Mouse (Mus musculus) heart, embryonic 11.5 days (tissue): ENCODE measurements around the gene Rnft1. TPM values are rescaled to one million over a fixed set of nuclear protein-coding genes. Genes with fewer than 3 reads are reported as not detected.

Experiments
- ATAC-seq: fragments of 200-750 bp; cut with Nextera tagmentation; replicated peaks from 2 replicates; pipeline ENCODE4 v1.8.0; 2017; ENCODE audit warnings: moderate library complexity; ENCODE audit not compliant: insufficient number of reproducible peaks, low FRiP score, low TSS enrichment
- H3K27ac ChIP-seq: fragments of 300-500 bp; sonication (generic); 2 replicates; pipeline ENCODE4 v1.5.1; 2014; ENCODE audit warnings: mild to moderate bottlenecking, low read depth, low read length
- H3K27me3 ChIP-seq: fragments of 300-500 bp; sonication (generic); 2 replicates; pipeline ENCODE4 v1.6.1; 2014; ENCODE audit warnings: mild to moderate bottlenecking, low read length, mixed read lengths; ENCODE audit not compliant: control insufficient read depth, insufficient read depth
- H3K36me3 ChIP-seq: fragments of 300-500 bp; sonication (generic); 2 replicates; pipeline ENCODE4 v1.6.1; 2014; ENCODE audit warnings: mild to moderate bottlenecking, low read length, moderate library complexity, mixed read lengths; ENCODE audit not compliant: control insufficient read depth, insufficient read depth
- H3K4me1 ChIP-seq: fragments of 300-500 bp; sonication (generic); 2 replicates; pipeline ENCODE4 v1.6.1; 2014; ENCODE audit warnings: low read length; ENCODE audit not compliant: control insufficient read depth, insufficient read depth
- H3K4me2 ChIP-seq: fragments of 300-500 bp; sonication (generic); 2 replicates; pipeline ENCODE4 v1.6.1; 2014; ENCODE audit warnings: mild to moderate bottlenecking, moderate library complexity
- H3K4me3 ChIP-seq: fragments of 300-500 bp; sonication (generic); 2 replicates; pipeline ENCODE4 v1.5.1; 2014; ENCODE audit warnings: low read depth, low read length
- H3K9ac ChIP-seq: fragments of 300-500 bp; sonication (generic); 2 replicates; pipeline ENCODE4 v1.6.1; 2014; ENCODE audit warnings: mild to moderate bottlenecking, low read depth, low read length, moderate library complexity
- H3K9me3 ChIP-seq: fragments of 300-500 bp; sonication (generic); replicated peaks from 2 replicates; pipeline ENCODE4 v1.6.1; 2016; ENCODE audit warnings: low read length; ENCODE audit not compliant: control insufficient read depth
- WGBS: fragments of 180-500 bp; shearing (Covaris S2); extraction: QIAGEN DNeasy Blood & Tissue Kit; methylation state at CpG from one replicate; pipeline ENCODE4 v1.1.7; 2014; ENCODE audit not compliant: insufficient replicate concordance; 5-methylcytosine and 5-hydroxymethylcytosine counted together
- polyA plus RNA-seq: library from polyadenylated mRNA; unstranded; fragments of >200 nt; fragmentation: Nextera tagmentation; extraction: Ambion mirVana; gene quantifications from 2 replicates; pipeline ENCODE4 v1.2.1, GENCODE M21; 2014

Gene Rnft1
- polyA plus RNA-seq, 1 experiment from 2014 or later, result 41.5 TPM

DNA sequence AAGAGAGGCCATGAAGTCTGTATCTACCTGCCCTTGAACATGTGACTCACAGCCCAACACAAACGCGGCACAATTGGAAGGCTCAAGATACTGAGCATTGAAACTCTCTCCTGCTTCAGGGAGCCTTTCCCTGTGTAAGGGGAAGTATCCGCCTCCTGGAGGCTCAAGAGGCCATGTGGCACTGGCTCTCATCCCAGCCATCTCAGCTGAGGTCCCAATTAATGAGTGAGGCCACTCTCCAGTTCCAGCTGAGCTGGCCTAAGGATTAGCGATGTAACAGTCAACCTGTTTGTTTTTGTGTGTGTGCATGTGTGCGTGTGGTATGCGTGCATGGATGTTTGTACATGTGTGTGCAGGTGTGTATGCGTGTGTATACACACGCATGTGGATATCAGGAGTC, 16.1 kb upstream of the Rnft1 start:
- Histone ChIP-seq H3K27ac (no peak overlapping the region), H3K4me1 (peaks cover 3% of the 10 kb centered on the region; the same call in 1 of the 2 replicates), H3K27me3 (no peaks in the 10 kb centered on the region), H3K9me3 (no peaks in the 10 kb centered on the region), H3K4me2 (no peak overlapping the region), H3K36me3 (no peaks in the 10 kb centered on the region), H3K4me3 (no peak overlapping the region), H3K9ac (no peak overlapping the region)
- no peak for ATAC-seq
- WGBS, result 76% methylated on average over 8 of the region's 8 CpGs

DNA sequence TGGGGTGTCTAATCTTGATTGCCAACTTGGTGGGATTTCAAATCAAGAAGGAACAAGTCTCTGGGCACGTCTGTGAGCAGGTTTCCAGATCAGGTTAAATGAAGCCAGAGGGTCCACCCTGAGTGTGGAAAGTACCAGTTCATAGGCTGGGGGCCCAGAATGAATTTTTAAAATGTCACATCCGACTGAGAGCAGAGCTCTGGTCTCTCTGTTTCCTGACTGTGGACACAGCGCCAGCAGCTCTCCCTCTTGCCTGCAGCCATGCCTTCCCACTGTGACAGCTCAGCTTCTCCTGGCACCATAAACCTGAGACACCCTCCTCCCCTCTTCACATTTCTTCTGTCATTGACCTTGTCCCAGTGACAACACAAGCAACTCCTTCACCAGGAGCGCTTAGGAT, 15.5 kb upstream of the Rnft1 start:
- H3K9ac ChIP-seq, result no peak overlapping the region

DNA sequence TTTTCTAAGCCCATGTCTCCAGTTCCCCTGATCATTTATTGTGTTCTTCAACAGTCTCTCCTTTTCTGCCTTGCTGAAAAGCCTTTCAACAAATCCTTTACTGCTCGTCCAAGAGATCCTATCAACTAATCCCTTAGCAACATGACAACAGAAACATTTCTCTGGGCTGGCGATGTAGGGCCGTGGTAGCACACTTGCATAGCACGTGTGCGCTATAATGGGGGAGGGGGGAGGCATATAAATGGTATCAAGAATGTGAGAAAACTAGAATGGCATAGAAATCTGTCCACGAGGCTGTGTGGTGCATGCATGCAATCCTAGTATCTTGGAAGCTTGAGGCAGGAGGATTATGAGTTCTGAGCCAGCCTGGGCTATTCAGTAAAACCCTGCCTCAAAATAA, 12.7 kb upstream of the Rnft1 start:
- no peaks in the 10 kb centered on the region for H3K36me3 ChIP-seq
- H3K27ac ChIP-seq, result no peak overlapping the region
- H3K4me1 ChIP-seq, result peaks cover 3% of the 10 kb centered on the region; the same call in 1 of the 2 replicates
- H3K27me3 ChIP-seq, result no peaks in the 10 kb centered on the region
- H3K4me2 ChIP-seq, result no peak overlapping the region
- ATAC-seq, result no peak
- H3K9ac ChIP-seq, result no peak overlapping the region
- WGBS, result 52% methylated on average over 6 of the region's 6 CpGs
- H3K4me3 ChIP-seq, result no peak overlapping the region
- H3K9me3 ChIP-seq, result no peaks in the 10 kb centered on the region

More for the DNA sequence above, 15.5 kb upstream of the Rnft1 start:
- no peak overlapping the region for H3K27ac ChIP-seq
- H3K9me3 ChIP-seq, result no peaks in the 10 kb centered on the region
- H3K27me3 ChIP-seq, result no peaks in the 10 kb centered on the region
- no peak overlapping the region for H3K4me3 ChIP-seq
- ATAC-seq, result no peak
- peaks cover 3% of the 10 kb centered on the region; the same call in 1 of the 2 replicates for H3K4me1 ChIP-seq
- no peaks in the 10 kb centered on the region for H3K36me3 ChIP-seq
- H3K4me2 ChIP-seq, result no peak overlapping the region
- WGBS, result 54% methylated on average over 4 of the region's 4 CpGs

DNA sequence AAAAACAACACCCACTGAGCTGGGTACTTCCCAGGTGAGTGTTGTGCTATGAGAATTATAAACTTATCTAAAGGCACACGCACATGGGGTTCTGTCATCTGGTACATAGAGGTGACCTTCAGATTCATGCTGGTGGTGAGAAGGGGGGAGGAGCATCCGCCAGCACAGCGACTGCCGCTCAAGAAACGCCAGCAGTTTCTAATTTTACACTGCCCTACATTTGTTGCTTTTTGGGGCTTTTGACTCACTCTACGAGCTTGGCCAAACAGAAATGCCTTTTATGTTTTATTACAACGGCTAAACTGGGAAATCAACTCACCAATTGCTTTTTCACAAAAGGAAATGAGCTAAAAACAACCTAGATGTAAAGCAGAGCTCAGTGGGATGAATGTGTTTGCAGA, 11.7 kb upstream of the Rnft1 start:
- peak overlapping the region; percentile 14; the same call in 1 of the 2 replicates for H3K4me3 ChIP-seq
- H3K9me3 ChIP-seq, result no peaks in the 10 kb centered on the region
- peak; percentile 31; the same call in 1 of the 2 replicates for ATAC-seq
- H3K27me3 ChIP-seq, result no peaks in the 10 kb centered on the region
- peak overlapping the region; percentile 51 for H3K27ac ChIP-seq
- peaks cover 3% of the 10 kb centered on the region; the same call in 1 of the 2 replicates for H3K4me1 ChIP-seq
- WGBS, result 19% methylated on average over 7 of the region's 7 CpGs
- H3K9ac ChIP-seq, result peak overlapping the region; percentile 57; the same call in 1 of the 2 replicates
- H3K4me2 ChIP-seq, result peak overlapping the region; percentile 50
- no peaks in the 10 kb centered on the region for H3K36me3 ChIP-seq

DNA sequence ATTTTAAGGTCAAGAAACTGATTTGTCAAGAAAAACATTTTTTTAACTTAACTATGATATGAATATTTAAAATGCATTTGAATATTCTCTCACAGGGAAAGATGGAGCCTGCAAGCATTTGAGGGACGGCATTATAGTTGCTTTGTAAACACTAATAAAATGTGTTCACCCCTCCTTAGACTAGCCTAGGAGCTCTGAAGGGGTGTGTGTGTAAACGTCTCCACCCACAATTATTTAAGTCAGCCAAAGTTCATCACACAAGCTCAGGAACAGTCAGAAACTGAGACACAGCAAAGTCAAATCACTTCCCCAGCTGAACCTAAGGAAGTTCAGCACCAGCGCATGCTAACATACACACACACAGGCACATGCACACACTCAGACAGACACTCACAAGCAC, 10.9 kb upstream of the Rnft1 start:
- Histone ChIP-seq H3K9ac (no peak overlapping the region), H3K4me2 (no peak overlapping the region)
- WGBS, result 68% methylated on average over 3 of the region's 3 CpGs

DNA sequence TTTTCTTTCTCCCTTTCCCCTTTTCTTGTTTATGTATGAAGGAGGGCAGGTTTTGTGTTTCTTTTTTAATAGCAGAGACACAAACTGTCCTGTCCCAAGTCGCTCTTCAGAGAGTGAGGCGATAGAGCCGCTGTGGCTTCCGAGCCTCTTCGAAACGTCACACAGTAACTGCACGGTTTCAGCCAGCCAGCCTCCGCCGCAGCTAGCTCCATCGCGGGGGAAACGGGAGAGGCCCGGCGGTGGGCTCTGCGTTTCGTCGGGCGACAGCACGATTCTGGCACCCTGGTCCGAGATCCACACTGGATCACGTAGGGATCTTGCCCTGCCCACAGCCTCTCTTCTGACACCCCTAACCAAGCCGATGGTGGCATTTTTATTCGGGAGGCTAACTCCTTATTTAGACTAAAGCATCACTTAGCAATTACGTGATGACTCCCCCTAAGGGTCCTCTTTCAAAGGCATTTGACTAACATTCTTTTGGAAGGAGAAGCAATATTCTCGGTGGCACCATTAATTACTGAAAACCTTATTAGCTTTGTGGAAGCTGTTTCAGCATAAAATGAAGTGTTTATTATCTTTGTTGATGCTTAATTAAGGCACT, 553 bp downstream of the Rnft1 start:
- peak overlapping the region; percentile 78 for H3K9ac ChIP-seq
- H3K9me3 ChIP-seq, result no peaks in the 10 kb centered on the region
- H3K27ac ChIP-seq, result peak overlapping the region; percentile 79
- WGBS, result under 1% methylated on average over 25 of the region's 25 CpGs
- H3K4me1 ChIP-seq, result no peaks in the 10 kb centered on the region
- peak overlapping the region; percentile 61 for H3K4me3 ChIP-seq
- H3K27me3 ChIP-seq, result no peaks in the 10 kb centered on the region
- peak overlapping the region; percentile 74 for H3K4me2 ChIP-seq
- 0 out of 2 replicates have a peak, but pooled peaks cover 5% of the 10 kb centered on the region for H3K36me3 ChIP-seq
- 0 out of 2 replicates have a peak, but pooled peaks have one; percentile 7 for ATAC-seq

More for the DNA sequence above, 10.9 kb upstream of the Rnft1 start:
- no peak overlapping the region; the same call in 1 of the 2 replicates for H3K27ac ChIP-seq
- no peak for ATAC-seq
- H3K4me3 ChIP-seq, result no peak overlapping the region
- H3K36me3 ChIP-seq, result no peaks in the 10 kb centered on the region
- H3K9me3 ChIP-seq, result no peaks in the 10 kb centered on the region
- H3K4me1 ChIP-seq, result peaks cover 3% of the 10 kb centered on the region; the same call in 1 of the 2 replicates
- no peaks in the 10 kb centered on the region for H3K27me3 ChIP-seq

DNA sequence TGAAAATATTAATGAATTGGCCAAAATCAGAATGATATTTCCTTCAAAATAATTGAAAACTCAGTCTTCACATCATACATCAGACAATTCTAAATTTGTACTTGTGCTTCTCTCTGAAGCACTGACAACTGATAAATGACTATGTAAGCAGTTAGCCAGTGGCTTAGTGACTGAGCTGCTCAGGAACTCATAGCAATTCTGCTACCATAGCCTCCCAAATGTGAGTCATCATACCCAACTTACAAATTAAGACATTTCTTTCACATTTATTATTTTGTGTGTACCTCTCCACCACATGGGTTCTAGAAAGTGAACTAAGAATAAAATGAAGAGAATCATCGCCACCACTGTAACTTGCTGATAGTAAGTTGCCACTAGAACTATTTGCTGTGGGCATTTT, 6.3 kb downstream of the Rnft1 start:
- no peaks in the 10 kb centered on the region for H3K9me3 ChIP-seq
- no peak overlapping the region for H3K9ac ChIP-seq
- no peak overlapping the region for H3K27ac ChIP-seq
- ATAC-seq, result no peak
- no peaks in the 10 kb centered on the region for H3K4me1 ChIP-seq
- no peaks in the 10 kb centered on the region for H3K27me3 ChIP-seq
- H3K4me3 ChIP-seq, result no peak overlapping the region
- 94% methylated on average over 1 of the region's 1 CpGs for WGBS
- H3K4me2 ChIP-seq, result no peak overlapping the region
- H3K36me3 ChIP-seq, result peaks cover 8% of the 10 kb centered on the region

DNA sequence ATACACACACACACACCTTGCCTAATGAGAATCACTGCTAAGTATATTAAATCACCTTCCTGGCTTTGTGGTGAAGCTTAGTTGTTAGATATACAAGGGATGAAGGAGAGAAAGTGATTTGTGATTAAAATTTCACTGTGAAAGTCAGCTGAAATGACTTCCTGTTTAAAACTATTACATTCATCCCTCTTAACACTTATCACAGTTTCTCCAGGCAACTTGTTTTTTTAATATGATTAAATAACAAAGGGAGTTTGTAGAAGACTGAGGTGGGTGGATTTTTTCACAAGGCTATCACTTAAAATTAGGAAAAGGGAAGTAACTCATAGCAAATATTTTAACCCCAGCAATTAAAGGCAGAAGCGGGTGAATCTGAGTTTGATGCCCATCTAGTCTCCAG, 12.9 kb downstream of the Rnft1 start:
- no peak overlapping the region for H3K9ac ChIP-seq
- H3K4me3 ChIP-seq, result no peak overlapping the region
- no peak for ATAC-seq
- no peaks in the 10 kb centered on the region for H3K9me3 ChIP-seq
- no peak overlapping the region for H3K4me2 ChIP-seq
- no peak overlapping the region for H3K27ac ChIP-seq
- 84% methylated on average over 1 of the region's 1 CpGs for WGBS
- H3K27me3 ChIP-seq, result no peaks in the 10 kb centered on the region
- H3K4me1 ChIP-seq, result no peaks in the 10 kb centered on the region
- H3K36me3 ChIP-seq, result peaks cover 3% of the 10 kb centered on the region

DNA sequence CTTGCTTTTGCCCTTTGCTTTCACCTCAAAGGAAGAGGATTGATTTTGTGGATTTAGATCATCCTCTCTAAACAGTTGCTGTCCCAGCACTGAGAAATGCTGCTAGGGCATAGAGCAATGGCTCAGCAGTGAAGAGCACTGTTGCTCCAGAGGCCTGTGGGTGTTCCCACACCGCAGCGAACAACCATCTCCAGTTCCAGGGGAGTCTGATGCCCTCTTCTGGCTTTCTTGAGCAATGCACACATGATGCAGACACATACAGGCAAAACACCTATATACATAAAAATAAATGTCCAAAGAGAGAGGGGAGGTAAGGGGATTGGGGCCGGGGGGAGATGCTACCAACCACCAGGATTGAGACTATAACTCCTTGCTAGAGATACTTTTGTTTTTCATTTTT, 13.5 kb downstream of the Rnft1 start:
- Histone ChIP-seq H3K4me1 (no peaks in the 10 kb centered on the region), H3K4me3 (no peak overlapping the region), H3K27me3 (no peaks in the 10 kb centered on the region), H3K36me3 (peaks cover 2% of the 10 kb centered on the region; the same call in 1 of the 2 replicates), H3K4me2 (no peak overlapping the region), H3K9me3 (no peaks in the 10 kb centered on the region), H3K9ac (no peak overlapping the region), H3K27ac (no peak overlapping the region)
- no peak for ATAC-seq
- 63% methylated on average over 3 of the region's 3 CpGs for WGBS
